Mouse (Mus musculus) neural tube, embryonic 10.5 days (tissue): Measurements from ENCODE around the gene Psmd9.

ENCODE experiments used
- DNase-seq: peaks from one replicate; pipeline ENCODE4 v3.0.0-alpha.2; 2017; ENCODE audit warnings: low spot score; ENCODE audit errors: extremely low spot score

Gene Psmd9

GRCm38 (mm10) chr5:123149451-123150400 is 19.5 kb upstream of the Psmd9 start:
- DNase-seq: peak; percentile 90

GRCm38 (mm10) chr5:123150641-123151040 is 18.6 kb upstream of the Psmd9 start:
- DNase-seq: no peak

- DNase-seq: no peak
Measured at GRCm38 (mm10) chr5:123151077-123151476, 18.1 kb upstream of the Psmd9 start.

GRCm38 (mm10) chr5:123151707-123152362 is 17.4 kb upstream of the Psmd9 start:
- DNase-seq: no peak

GRCm38 (mm10) chr5:123152901-123153300 is 16.3 kb upstream of the Psmd9 start:
- no peak for DNase-seq

GRCm38 (mm10) chr5:123155425-123155824 is 13.8 kb upstream of the Psmd9 start:
- DNase-seq: peak; percentile 60

- DNase-seq: no peak
Measured at GRCm38 (mm10) chr5:123156763-123157162, 12.4 kb upstream of the Psmd9 start.

- no peak for DNase-seq
Measured at GRCm38 (mm10) chr5:123157972-123158371, 11.2 kb upstream of the Psmd9 start.

GRCm38 (mm10) chr5:123159446-123159845 is 9.8 kb upstream of the Psmd9 start:
- DNase-seq: no peak

GRCm38 (mm10) chr5:123159866-123160265 is 9.3 kb upstream of the Psmd9 start:
- DNase-seq: no peak

GRCm38 (mm10) chr5:123160341-123160740 is 8.9 kb upstream of the Psmd9 start:
- DNase-seq: no peak

- DNase-seq: no peak
Measured at GRCm38 (mm10) chr5:123162942-123163341, 6.3 kb upstream of the Psmd9 start.

GRCm38 (mm10) chr5:123166437-123166836 is 2.8 kb upstream of the Psmd9 start:
- DNase-seq: no peak

GRCm38 (mm10) chr5:123167591-123167990 is 1.6 kb upstream of the Psmd9 start:
- DNase-seq: no peak

GRCm38 (mm10) chr5:123170365-123170764 is 1.2 kb downstream of the Psmd9 start:
- DNase-seq: no peak

GRCm38 (mm10) chr5:123171646-123172350 is 2.6 kb downstream of the Psmd9 start:
- DNase-seq: peak; percentile 89

- no peak for DNase-seq
Measured at GRCm38 (mm10) chr5:123178792-123179191, 9.6 kb downstream of the Psmd9 start.

- DNase-seq: no peak
Measured at GRCm38 (mm10) chr5:123180390-123180789, 11.2 kb downstream of the Psmd9 start.

- DNase-seq: no peak
Measured at GRCm38 (mm10) chr5:123181536-123181935, 12.3 kb downstream of the Psmd9 start.

GRCm38 (mm10) chr5:123182651-123183050 is 13.4 kb downstream of the Psmd9 start, which contains the start of gene Hpd:
Gene Hpd (minus strand): TSS chr5:123182727.
- no peak for DNase-seq

- no peak for DNase-seq
Measured at GRCm38 (mm10) chr5:123185966-123186365, 16.8 kb downstream of the Psmd9 start.

GRCm38 (mm10) chr5:123187306-123187705 is 18.1 kb downstream of the Psmd9 start:
- DNase-seq: no peak
